Mouse (Mus musculus): ENCODE results near the gene Mapk9. TPM values are rescaled to one million over a fixed set of nuclear protein-coding genes. Genes with fewer than 3 reads are reported as not detected.
"Not testable (repeated sequence)": the region's sequence is repeated elsewhere in the genome, so short reads cannot be mapped to it uniquely, and the experiment has no call there.

Gene Mapk9
- total RNA-seq (2021), result 10 to 100 TPM; 51.3 to 52.6 TPM
- long read RNA-seq, experiment 1, full-length matches to known transcripts, result 52 of 77 reads
- long read RNA-seq, experiment 1, partial matches to known transcripts, result 3 of 77 reads
- long read RNA-seq, experiment 1, other reads (novel, unspliced or antisense), result 22 of 77 reads
- long read RNA-seq, experiment 2, full-length matches to known transcripts, result 42 of 58 reads
- long read RNA-seq, experiment 2, partial matches to known transcripts, result 3 of 58 reads
- long read RNA-seq, experiment 2, other reads (novel, unspliced or antisense), result 13 of 58 reads

GRCm38 (mm10) chr11:49846401-49847070 lies at the start of gene Mapk9:
Mapk9 (plus strand) TSS chr11:49846751.
- DNase-seq (ENCODE audit: low spot score), result peak; percentile 98

- no peak for DNase-seq (ENCODE audit: low spot score)
Measured at GRCm38 (mm10) chr11:49798931-49799330, 47.6 kb upstream of the Mapk9 start.

DNA sequence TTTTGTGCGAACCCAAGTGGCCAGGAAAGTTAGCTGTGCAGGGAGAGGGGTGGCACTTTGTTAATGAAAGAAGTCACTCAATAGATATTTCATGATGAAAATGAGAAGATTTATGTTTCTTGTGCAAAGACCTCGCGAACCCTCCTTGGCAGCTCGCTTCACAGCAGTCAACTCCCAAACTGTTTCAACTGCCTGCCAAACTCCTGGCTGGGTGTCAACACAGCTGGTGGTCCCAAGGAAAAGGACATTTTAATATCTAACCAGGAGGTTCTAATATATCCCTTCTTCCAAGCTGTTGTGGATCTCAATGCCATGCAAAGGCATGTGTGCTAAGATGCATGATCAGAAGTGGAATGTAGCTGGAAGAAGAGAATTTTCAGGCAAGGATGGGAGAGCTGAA lies 45.0 kb upstream of the Mapk9 start:
- DNase-seq (ENCODE audit: low spot score), result no peak

DNA sequence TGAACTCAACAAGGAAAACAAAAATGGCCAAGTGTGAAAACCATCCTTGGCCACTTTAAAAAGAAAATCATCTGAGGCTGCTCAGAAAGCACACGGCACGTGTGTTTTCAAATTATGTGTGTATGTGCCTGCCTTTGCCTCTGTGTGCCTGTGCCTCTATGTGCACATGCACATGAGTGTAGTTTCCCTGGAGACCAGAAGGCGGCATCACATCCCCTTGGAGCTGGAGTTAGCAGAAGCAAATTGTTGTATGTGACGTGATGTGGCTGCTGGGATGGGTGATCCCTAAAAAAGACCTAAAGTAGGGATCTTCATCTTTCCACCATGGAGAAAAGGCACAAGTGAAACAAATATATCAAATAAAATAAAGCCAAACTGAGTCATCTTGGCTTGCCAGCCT lies 42.8 kb upstream of the Mapk9 start:
- no peak for DNase-seq (ENCODE audit: low spot score)

DNA sequence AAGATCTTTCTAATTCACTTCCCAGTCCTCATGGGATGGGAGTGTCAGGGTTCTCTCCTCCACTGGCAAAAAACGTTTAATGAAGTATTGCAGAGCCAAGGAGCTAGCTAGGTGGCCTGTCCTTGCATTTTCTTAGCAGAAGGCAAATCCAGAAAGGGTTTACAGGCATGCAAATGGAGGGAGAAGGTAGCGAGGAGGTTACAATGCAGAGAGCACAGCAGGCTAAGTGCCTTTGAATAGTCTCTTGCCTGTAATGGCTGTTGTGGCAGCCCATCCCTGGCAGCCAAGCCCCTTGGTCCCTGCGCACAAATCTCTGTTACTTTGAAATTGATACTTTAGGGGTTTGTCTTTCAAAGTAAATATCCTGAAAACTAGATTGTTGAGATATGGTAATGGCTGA lies 40.3 kb upstream of the Mapk9 start:
- no peak for DNase-seq (ENCODE audit: low spot score)

DNA sequence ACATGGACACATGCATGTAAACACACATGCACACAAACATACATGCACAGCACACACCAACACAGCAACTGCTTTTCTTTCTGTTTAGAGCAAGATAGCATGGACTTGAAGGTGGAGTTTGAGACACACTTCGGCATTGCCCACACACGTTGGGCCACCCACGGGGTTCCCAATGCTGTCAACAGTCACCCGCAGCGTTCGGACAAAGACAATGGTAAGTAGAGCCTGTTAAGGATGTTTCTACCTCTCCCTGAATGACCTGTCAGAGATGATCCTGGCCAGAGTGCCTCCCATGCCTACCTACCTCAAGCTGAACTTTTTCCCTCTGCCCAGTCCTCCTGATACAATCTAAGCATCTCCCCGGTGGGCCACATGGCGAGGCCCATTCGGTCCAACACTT lies 37.6 kb upstream of the Mapk9 start:
- DNase-seq (ENCODE audit: low spot score), result no peak

- not testable (repeated sequence) for DNase-seq (ENCODE audit: low spot score)
Measured at GRCm38 (mm10) chr11:49810696-49811095, 35.9 kb upstream of the Mapk9 start.

GRCm38 (mm10) chr11:49811099-49811541 lies 35.4 kb upstream of the Mapk9 start:
- DNase-seq (ENCODE audit: low spot score), result peak; percentile 52

- no peak for DNase-seq (ENCODE audit: low spot score)
Measured at GRCm38 (mm10) chr11:49811879-49812278, 34.7 kb upstream of the Mapk9 start.

GRCm38 (mm10) chr11:49818869-49819566 lies 27.5 kb upstream of the Mapk9 start:
- DNase-seq (ENCODE audit: low spot score), result no peak

DNA sequence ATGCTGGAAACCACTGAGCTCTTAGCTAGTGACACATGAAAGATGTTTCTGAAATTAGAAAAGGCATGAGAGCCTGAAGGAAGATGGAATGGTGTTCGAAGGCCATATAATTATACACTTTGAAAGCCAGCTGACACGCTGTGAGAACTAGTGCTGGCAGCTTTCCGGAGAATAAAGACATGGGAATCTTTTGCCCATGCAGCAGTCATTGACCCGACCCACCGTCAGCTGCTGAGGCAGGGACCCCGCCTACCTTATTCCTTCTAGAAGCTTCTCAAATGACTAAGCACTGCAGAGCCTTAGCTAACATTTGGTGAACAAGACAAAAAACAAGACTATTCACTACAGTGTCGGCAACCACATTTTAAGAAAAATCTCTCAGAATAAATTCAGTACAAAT lies 26.9 kb upstream of the Mapk9 start:
- no peak for DNase-seq (ENCODE audit: low spot score)

GRCm38 (mm10) chr11:49820928-49821327 lies 25.6 kb upstream of the Mapk9 start:
- DNase-seq (ENCODE audit: low spot score), result no peak

- DNase-seq (ENCODE audit: low spot score), result no peak
Measured at GRCm38 (mm10) chr11:49821546-49821945, 25.0 kb upstream of the Mapk9 start.

DNA sequence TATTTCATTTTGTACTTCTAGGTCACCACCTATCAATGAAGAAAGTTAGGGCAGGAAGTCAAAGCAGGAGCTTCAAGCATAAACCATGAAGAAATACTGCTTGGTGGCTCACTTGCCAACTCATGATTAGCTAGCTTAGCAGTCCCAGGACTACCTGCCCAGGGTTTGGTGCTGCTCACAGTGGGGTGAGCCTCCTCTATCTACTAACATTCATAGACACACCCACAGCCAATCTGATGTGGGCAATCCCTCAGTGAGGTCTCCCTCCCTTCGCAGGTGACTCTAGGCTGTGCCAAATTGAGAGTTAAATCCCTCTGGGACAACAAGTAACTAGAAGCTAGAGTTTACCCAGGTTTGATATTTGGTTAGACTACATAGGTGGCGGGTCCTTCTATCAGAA lies 24.2 kb upstream of the Mapk9 start:
- no peak for DNase-seq (ENCODE audit: low spot score)

- peak; percentile 78 for DNase-seq (ENCODE audit: low spot score)
Measured at GRCm38 (mm10) chr11:49824896-49825295, 21.7 kb upstream of the Mapk9 start.

- no peak for DNase-seq (ENCODE audit: low spot score)
Measured at GRCm38 (mm10) chr11:49827243-49827642, 19.3 kb upstream of the Mapk9 start.

DNA sequence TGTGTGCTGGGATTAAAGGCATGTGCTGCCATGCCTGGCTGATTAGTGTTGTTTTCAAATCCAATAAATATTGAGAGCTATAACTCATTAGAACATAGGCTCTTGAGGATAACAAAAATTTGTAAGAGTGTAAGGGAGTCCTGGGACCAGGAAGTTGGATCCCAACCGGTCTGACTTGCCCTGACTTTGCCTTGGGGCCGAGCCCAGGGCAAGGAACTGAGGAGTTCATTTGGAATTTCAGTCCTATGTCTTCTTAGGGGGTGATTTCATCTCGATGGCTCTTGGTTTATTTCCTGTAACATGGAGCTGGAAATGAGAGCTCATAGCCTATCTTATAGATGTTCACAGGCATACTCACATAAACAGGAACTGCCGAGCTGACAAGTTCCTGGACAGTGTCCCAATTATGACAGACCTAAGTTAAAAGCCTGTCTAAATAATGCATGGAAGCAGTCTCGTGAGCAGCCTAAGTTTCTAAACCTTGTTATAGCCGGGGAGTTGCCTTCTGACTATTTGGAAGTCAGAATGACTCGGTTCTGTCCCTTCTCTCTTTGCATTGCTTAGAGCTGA lies 17.3 kb upstream of the Mapk9 start:
- DNase-seq (ENCODE audit: low spot score), result no peak

DNA sequence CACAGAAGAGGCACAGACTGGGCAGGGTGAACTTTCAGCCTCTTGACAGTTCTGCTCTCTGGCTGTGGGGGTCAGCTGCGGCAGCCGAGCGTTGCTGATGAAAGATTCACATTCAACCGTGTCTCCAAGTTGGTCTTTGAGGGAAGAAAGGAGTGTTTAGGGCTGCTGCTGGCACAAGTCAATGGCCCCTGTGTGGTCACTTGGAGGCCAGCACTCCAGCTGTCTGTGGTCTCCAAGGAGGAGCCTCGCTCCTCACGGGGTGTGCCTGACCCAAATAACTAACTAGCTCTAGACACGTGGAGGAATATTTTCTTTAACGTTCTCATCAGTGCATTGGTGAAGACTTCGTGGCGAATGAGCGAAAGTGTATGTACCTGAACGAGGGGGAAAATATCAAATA lies 14.6 kb upstream of the Mapk9 start:
- no peak for DNase-seq (ENCODE audit: low spot score)

DNA sequence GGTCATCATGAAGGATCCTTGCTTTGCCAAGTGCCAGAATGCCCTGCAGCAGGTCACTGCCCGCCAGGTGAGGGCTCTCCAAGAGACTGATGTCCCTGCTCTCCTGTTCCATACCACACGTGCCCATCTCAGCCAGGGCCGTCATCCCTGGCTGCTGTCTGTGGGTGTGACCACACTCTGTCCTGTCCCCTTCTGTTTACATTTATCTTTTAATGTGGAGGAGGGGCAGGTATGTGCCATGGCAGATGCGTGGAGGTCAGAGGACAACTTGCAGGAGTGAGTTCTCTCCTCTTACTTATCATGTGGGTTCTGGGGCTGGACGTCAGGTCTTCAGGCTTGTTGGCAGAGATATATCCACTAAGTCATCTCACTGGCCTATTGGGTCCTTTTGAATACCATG lies 13.6 kb upstream of the Mapk9 start:
- DNase-seq (ENCODE audit: low spot score), result no peak

GRCm38 (mm10) chr11:49834248-49834647 lies 12.3 kb upstream of the Mapk9 start:
- no peak for DNase-seq (ENCODE audit: low spot score)

GRCm38 (mm10) chr11:49835257-49835956 lies 11.1 kb upstream of the Mapk9 start:
- DNase-seq (ENCODE audit: low spot score), result no peak
